Mouse (Mus musculus) bone marrow, adult 2 months (tissue): ENCODE data around the gene Antxr2.

ENCODE experiments used
- CTCF ChIP-seq: fragments of 200-500 bp; IDR thresholded peaks from 2 replicates; pipeline ENCODE4 v1.5.1; 2011; ENCODE audit warnings: low read length, control low read depth; ENCODE audit not compliant: control insufficient read depth, insufficient read depth
- POLR2A ChIP-seq: fragments of 200-500 bp; IDR thresholded peaks from 2 replicates; pipeline ENCODE4 v1.6.1; 2011; ENCODE audit warnings: low read depth, mild to moderate bottlenecking, control low read depth, low read length, borderline replicate concordance; ENCODE audit not compliant: control insufficient read depth

DNA sequence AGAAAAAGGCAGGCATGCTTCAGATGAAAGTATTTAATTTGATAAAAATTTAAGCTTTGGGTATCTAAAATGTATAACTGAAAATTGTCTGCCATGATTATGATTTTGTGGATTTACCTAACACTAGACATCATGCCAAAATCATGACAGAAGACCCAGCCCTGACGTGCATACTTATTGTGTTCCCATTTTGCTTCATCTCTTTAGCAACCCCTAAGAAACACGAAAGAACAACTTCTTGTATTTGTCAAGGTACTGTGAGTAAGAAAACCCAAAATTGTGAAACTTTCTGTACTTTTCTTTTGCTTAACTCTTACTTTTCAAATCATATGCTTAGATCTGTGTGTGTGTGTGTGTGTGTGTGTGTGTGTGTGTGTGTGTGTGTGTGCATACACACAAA is 6.3 kb downstream of the Antxr2 start:
- no peak for TF ChIP-seq CTCF
- TF ChIP-seq POLR2A: no peak
